Mouse (Mus musculus): ENCODE measurements around the gene Phldb3.

GRCm38 (mm10) chr7:24564607-24565265, 45.8 kb upstream of the Phldb3 start:
- TF ChIP-seq CTCF (IDR thresholded peaks at IDR 0.05; ENCODE audit: extremely low read depth, insufficient read depth, insufficient read length, insufficient replicate concordance) (peak; percentile 93), POLR2A (IDR thresholded peaks at IDR 0.05; ENCODE audit: low read depth, low read length) (no peak)
